Mouse (Mus musculus) testis, adult 2 months (tissue): ENCODE results near the gene Nars2. TPM values are rescaled to one million over a fixed set of nuclear protein-coding genes. Genes with fewer than 3 reads are reported as not detected.
A peak's percentile ranks its signal among the peaks of the same experiment; 100 is the strongest.

Source experiments
- H3K27ac ChIP-seq: fragments of 200-500 bp; 2 replicates; pipeline ENCODE4 v1.5.1; 2012; ENCODE audit warnings: low read depth, low read length; ENCODE audit not compliant: control insufficient read depth, insufficient read depth
- H3K27me3 ChIP-seq: fragments of 200-500 bp; 2 replicates; pipeline ENCODE4 v1.6.1; 2012; ENCODE audit warnings: mild to moderate bottlenecking, low read length, moderate library complexity; ENCODE audit not compliant: control insufficient read depth, insufficient read depth
- H3K36me3 ChIP-seq: fragments of 200-500 bp; 2 replicates; pipeline ENCODE4 v1.6.1; 2012; ENCODE audit warnings: mild to moderate bottlenecking, low read length; ENCODE audit not compliant: control insufficient read depth, insufficient read depth
- H3K4me1 ChIP-seq: fragments of 200-500 bp; 2 replicates; pipeline ENCODE4 v1.6.1; 2012; ENCODE audit warnings: low read length; ENCODE audit not compliant: control insufficient read depth, insufficient read depth
- H3K4me3 ChIP-seq: fragments of 200-500 bp; 2 replicates; pipeline ENCODE4 v1.5.1; 2012; ENCODE audit warnings: low read depth, mild to moderate bottlenecking, low read length, moderate library complexity, mixed read lengths; ENCODE audit not compliant: control insufficient read depth
- CTCF ChIP-seq: fragments of 200-500 bp; IDR thresholded peaks from 2 replicates; pipeline ENCODE4 v1.5.1; 2012; ENCODE audit warnings: low read depth, mild to moderate bottlenecking, inconsistent platforms, low read length, moderate library complexity; ENCODE audit not compliant: control insufficient read depth, insufficient read depth, insufficient replicate concordance
- POLR2A ChIP-seq: fragments of 200-500 bp; IDR thresholded peaks from 2 replicates; pipeline ENCODE4 v1.6.1; 2012; ENCODE audit warnings: low read depth, mild to moderate bottlenecking, inconsistent platforms, low read length, moderate library complexity; ENCODE audit not compliant: control insufficient read depth
- polyA plus RNA-seq: library from polyadenylated mRNA; depleted of rRNA; stranded (reverse); fragments of >200 nt; gene quantifications from 2 replicates; pipeline ENCODE4 v1.2.3, GENCODE M21; 2012

Nars2 gene
- polyA plus RNA-seq, 1 experiment, result 4.5 TPM

DNA sequence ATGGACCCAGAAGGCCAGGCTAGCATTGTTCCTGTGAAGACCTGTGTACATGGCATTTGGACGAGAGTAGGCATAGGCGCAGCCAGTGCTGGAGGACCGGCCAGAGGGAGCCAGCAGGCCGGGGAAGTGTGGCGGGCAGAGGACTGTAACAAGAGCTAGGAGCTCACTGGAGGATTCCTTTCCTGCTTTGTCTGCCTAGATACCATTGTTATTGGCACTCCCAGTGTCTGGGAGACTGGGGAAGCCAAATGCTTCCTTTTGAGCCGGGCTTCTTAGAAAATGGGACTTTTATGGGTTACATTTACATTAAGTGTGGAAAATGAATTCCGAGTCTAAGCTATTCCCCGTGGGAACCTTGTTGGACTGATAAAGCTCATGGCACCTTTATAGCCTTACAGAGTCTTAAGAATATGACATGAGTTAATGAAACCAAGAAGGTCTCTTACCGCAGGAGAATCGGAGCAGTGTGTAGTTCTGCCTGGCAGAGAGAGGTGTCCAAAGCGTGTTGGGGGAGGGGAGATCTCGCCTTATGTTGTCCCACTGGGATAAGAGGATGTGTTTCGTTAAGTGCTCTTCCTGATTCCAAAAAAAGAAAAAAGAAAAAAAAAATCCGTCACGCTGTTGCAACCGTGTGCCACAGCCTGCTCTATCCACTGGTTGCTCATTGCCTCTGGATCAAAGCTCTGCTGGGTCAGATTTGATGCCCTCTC lies 43.2 kb upstream of the Nars2 start:
- Histone ChIP-seq H3K4me3 (no peak overlapping the region), H3K36me3 (no peaks in the 10 kb centered on the region), H3K27ac (no peak overlapping the region), H3K27me3 (no peaks in the 10 kb centered on the region), H3K4me1 (no peaks in the 10 kb centered on the region)
- TF ChIP-seq CTCF (no peak), POLR2A (no peak)

DNA sequence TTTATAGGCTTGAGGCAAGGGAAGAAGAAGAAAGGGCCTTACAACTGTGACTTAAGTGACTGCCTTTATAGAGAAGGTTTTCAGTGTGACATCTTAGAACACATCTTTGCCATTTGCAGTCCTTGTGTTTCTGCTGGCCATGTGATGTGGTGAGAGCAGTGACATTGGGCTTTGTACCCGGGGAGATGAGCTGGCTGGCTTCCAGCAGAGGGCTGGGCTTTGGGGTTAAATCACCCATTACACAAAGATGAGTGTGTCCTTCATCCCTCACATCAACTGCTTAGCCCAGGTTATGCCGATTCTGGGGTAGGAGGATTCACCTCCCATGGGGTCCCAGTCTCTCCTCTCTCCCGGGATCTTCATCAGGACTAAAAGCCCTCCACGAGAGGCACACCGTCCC lies 41.4 kb upstream of the Nars2 start:
- H3K27ac ChIP-seq, result no peak overlapping the region
- TF ChIP-seq POLR2A (no peak), CTCF (no peak)
- H3K4me1 ChIP-seq, result no peaks in the 10 kb centered on the region
- H3K27me3 ChIP-seq, result no peaks in the 10 kb centered on the region
- H3K4me3 ChIP-seq, result no peak overlapping the region
- H3K36me3 ChIP-seq, result no peaks in the 10 kb centered on the region

DNA sequence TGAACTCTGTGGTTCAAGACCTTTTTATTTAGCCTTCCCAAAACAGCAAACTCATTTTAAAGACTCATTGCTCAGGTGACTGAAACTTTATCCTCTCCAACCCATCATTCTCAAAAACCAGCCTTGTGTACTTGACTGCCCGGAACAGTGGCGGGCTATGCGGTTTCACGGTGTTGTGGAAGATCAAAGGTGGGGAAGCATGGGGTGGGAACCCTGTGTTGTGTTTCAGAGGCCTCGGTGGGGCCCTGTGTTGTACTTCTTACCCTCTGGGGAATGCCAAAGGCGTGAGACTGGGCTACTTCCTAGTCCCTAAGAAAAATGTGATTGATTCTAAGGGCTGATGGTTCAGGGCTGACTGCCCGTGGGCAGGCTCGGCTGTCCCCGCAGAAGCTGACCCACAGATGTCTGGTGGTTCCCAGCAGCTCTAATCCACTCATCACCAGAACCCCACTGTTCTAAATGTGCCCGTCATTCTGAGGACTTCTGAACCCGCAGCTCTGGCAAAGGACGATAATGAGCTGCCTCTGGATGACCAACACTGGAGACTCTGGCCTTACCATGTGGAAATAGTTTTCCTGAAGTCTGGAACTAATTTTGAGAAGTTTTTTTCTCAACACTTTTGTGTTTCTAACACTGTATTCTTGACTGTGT lies 40.9 kb upstream of the Nars2 start:
- Histone ChIP-seq H3K27me3 (no peaks in the 10 kb centered on the region), H3K27ac (no peak overlapping the region), H3K4me1 (no peaks in the 10 kb centered on the region), H3K36me3 (no peaks in the 10 kb centered on the region), H3K4me3 (no peak overlapping the region)
- TF ChIP-seq POLR2A (no peak), CTCF (no peak)

GRCm38 (mm10) chr7:96914031-96914430 lies 37.3 kb upstream of the Nars2 start:
- no peaks in the 10 kb centered on the region for H3K36me3 ChIP-seq
- no peak for TF ChIP-seq POLR2A
- TF ChIP-seq CTCF, result peak; percentile 96
- H3K27ac ChIP-seq, result no peak overlapping the region
- H3K4me3 ChIP-seq, result no peak overlapping the region
- H3K27me3 ChIP-seq, result no peaks in the 10 kb centered on the region
- H3K4me1 ChIP-seq, result no peaks in the 10 kb centered on the region

DNA sequence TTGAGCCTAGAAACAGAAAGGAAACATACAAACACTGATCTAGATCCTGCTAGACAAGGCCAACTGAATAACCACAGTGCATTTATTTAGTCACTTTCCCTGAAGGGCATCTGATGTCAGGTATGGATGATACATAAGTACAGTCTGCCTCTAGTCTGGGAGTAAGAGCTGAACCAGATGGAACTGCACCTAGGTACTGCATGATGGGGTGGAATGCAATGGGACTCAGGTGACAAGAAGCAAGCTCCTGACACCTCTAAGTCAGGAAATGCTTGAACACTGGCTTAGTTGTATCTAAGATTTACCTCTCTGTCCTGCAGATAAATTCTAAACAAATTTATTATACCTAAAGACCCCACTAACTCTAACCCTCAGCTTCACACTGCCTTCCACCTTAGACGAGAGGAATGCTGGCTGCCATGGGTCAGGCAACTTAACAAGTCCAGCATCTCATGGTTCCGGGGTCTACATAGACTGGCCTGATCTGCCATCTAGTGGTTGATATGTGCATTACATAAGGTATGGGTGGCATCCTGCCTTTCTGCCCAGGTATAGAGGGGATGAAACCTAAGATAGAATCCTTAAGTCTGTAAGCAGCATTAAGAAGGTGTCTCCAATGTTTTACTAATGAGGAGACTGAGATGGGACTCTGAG lies 35.7 kb upstream of the Nars2 start:
- Histone ChIP-seq H3K27me3 (no peaks in the 10 kb centered on the region), H3K4me3 (no peak overlapping the region), H3K27ac (no peak overlapping the region), H3K4me1 (no peaks in the 10 kb centered on the region), H3K36me3 (no peaks in the 10 kb centered on the region)
- TF ChIP-seq POLR2A, result no peak
- peak; percentile 65; the same call in 1 of the 2 replicates for TF ChIP-seq CTCF

GRCm38 (mm10) chr7:96920447-96921095 lies 30.7 kb upstream of the Nars2 start:
- no peaks in the 10 kb centered on the region for H3K36me3 ChIP-seq
- no peaks in the 10 kb centered on the region for H3K27me3 ChIP-seq
- H3K4me1 ChIP-seq, result no peaks in the 10 kb centered on the region
- no peak overlapping the region for H3K27ac ChIP-seq
- TF ChIP-seq POLR2A, result no peak
- no peak for TF ChIP-seq CTCF
- no peak overlapping the region for H3K4me3 ChIP-seq

- Histone ChIP-seq H3K27ac (no peak overlapping the region), H3K4me3 (no peak overlapping the region), H3K36me3 (no peaks in the 10 kb centered on the region), H3K4me1 (no peaks in the 10 kb centered on the region), H3K27me3 (no peaks in the 10 kb centered on the region)
- TF ChIP-seq CTCF (no peak), POLR2A (no peak)
These were observed 28.4 kb upstream of the Nars2 start for GRCm38 (mm10) chr7:96922927-96923326.
